Mouse (Mus musculus): Measurements from ENCODE around the gene C2cd3. TPM values are rescaled to one million over a fixed set of nuclear protein-coding genes. Genes with fewer than 3 reads are reported as not detected.

The C2cd3 gene
- total RNA-seq, 2 experiments from 2014 or later, result 21.0 to 51.1 TPM

- no peak for ATAC-seq (ENCODE audit: poor library complexity, severe bottlenecking)
These were observed 29.0 kb downstream of the C2cd3 start for GRCm38 (mm10) chr7:100400899-100401539.

DNA sequence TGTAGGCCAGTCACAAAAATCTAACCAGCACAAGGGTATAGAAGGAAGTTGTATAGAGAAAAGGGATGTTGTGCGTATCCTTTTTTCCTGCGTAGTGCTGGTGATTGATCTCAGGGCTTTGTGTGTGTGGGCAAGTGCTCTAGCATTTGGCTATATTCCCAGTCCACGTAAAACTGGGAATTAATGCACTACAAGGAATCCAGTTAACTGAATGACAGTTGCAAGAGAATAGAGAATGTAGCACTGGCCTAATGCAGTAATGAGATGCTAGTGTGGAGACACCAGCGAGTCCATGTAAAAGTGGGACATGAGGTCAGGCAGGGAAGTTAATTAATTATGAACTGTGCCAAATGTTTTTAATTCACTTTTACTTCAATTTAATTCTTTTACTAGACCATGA lies 30.7 kb downstream of the C2cd3 start:
- ATAC-seq (ENCODE audit: poor library complexity, severe bottlenecking), result no peak

DNA sequence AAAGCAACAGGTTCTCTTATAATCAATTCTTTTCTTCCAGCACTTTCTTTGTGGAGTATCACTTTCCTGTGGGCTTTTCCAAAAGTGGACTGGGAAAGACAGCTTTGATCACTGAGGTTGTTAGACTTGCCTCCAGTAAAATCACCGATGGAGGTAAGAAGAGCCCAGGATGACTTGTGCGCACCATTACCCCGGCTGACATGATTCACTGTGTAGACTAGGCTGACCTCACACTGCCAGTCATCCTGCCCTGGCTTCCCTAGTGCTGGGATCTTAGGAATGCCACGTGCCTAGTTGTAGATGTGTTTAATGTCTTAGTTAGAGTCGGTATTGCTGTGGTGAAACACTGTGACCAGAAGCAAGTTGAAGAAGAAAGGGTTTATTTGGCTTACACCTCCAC lies 35.6 kb downstream of the C2cd3 start:
- ATAC-seq (ENCODE audit: poor library complexity, severe bottlenecking), result no peak

DNA sequence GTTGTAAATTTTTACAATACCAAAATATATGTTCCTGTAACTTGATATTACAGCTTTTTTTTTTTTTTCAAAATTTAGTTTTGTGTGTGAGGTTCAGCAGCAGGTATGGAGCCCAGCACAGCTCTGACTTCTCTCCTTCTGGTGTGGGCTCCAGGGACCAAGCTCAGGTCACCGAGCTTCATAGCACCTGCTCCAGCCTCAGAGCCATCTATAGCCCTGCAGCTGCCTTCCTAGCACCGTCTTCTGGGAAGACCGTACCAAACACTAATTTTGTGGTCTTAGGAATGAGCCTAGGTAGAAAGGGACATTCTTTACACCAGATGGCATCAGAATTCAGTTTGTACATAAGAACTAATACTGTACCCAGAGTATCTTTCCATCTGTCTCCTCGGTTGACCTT lies 36.7 kb downstream of the C2cd3 start:
- no peak for ATAC-seq (ENCODE audit: poor library complexity, severe bottlenecking)

- no peak for ATAC-seq (ENCODE audit: poor library complexity, severe bottlenecking)
These were observed 53.8 kb downstream of the C2cd3 start for GRCm38 (mm10) chr7:100425795-100426194.

DNA sequence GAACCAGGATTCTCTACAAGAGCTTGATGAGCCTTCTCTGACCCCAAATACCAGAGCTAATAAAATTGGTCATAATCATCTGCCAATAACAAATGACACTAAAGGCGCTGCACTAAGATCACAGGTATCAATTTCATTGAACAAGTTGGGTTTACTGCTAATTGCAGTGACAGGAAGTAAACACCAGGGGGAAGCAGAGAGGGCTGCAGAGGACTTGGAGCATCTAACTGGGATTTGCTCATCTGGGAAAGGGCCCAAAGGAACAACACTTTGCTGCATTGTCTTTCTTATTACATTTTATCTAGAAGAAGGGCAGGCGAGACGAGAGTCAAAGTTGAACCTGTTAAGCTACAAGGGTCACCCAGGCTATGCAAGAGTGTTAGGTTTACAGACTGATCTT lies 57.1 kb downstream of the C2cd3 start:
- ATAC-seq (ENCODE audit: poor library complexity, severe bottlenecking), result peak; percentile 65

DNA sequence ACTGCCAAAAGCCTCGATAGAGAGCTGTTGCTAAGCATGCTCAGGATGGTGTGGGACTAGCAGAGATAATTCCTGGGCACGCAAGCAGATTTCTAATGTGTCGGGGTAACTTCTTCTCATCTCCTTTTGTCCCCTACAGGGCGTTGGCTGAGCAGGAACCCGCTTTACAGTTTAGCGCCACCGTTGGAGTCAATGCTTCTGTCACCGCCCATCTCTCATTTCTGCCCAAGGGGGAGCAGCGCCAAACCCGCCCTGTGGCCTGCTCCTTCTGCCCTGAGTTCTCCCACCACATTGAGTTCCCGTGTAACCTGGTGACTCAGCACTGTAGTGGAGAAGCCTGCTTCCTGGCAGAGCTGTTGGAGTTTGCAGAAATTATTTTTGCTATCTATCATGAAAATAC lies 57.9 kb downstream of the C2cd3 start:
- ATAC-seq (ENCODE audit: poor library complexity, severe bottlenecking), result 0 out of 2 replicates have a peak, but pooled peaks have one; percentile 13

DNA sequence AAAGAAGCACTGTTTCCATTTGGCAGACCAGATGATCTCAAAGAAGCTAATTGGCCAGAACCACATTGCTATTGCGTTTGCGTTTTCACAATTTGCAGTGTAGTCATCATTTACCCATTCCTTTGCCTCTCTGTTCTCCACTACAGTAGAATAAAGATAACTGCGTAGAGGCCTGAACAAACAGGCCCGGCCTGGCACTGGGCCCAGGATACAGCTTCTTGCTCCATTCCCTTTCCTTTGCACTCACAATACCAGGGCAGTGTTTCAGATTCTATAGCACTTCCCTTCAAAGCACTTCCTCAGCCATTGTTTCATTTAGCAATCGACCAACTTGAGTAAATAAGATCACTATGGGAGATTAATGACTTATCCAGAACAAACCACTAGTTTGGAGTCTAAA lies 59.1 kb downstream of the C2cd3 start:
- peak; percentile 85 for ATAC-seq (ENCODE audit: poor library complexity, severe bottlenecking)

GRCm38 (mm10) chr7:100433295-100433694 lies 61.3 kb downstream of the C2cd3 start:
- no peak for ATAC-seq (ENCODE audit: poor library complexity, severe bottlenecking)

DNA sequence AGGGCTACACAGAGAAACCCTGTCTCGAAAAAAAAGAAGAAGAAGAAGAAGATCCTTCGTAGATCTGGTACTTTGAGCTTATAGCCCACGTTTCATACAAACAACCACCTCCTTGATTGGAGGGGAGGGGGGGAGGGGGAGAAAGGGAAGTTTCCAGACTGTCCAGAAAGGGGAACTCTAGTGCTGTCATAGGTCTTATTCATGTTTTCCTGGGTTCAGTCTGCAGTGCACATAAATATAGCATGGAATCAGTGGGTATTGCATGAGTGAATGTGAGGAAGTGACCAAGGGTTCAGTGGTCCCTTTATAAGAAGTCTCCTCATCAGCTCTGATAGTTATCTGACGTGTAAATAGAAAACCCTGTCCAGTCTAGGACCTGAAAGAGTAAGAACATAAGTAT lies 71.7 kb downstream of the C2cd3 start:
- peak; percentile 94 for ATAC-seq (ENCODE audit: poor library complexity, severe bottlenecking)

DNA sequence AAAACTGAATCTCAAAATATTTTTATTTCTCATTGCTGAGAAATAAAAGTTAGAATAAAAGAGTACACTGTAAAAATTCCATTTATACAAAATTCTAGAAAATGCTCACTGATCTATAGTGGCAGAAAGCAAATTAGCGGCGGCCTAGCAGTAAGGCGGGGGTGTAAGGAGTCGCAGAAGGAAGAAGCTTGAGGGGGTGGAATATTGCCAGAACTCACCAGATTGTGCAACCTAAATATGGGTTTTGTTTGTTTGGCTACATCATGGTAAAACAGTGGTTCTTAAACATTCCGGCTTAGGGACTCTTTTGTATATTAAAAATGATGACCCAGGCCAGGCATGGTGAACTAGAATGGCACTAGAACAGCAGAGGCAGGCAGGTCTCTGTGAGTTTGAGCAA lies 74.2 kb downstream of the C2cd3 start:
- ATAC-seq (ENCODE audit: poor library complexity, severe bottlenecking), result no peak

GRCm38 (mm10) chr7:100448530-100448929 lies 76.5 kb downstream of the C2cd3 start:
- no peak for ATAC-seq (ENCODE audit: poor library complexity, severe bottlenecking)

DNA sequence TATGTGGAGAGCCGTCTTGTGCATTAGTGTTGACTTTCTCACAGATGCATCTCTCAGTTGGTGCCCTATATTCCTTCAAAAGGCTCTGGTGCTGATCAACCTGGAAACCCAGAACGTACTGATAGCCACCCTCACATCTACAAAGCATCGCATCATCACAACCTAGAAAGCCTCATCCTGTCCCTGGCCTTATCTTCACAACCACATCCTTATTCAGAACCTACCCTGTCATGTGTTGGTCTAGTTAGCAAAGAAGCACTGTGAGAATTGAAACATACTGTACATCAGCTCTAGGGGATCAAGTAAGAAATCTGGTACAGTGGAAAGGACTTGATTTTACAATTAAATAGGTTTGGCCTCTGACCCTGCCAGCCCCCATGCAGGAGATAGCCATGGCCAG lies 77.0 kb downstream of the C2cd3 start:
- ATAC-seq (ENCODE audit: poor library complexity, severe bottlenecking), result peak; percentile 73; the same call in 1 of the 2 replicates

DNA sequence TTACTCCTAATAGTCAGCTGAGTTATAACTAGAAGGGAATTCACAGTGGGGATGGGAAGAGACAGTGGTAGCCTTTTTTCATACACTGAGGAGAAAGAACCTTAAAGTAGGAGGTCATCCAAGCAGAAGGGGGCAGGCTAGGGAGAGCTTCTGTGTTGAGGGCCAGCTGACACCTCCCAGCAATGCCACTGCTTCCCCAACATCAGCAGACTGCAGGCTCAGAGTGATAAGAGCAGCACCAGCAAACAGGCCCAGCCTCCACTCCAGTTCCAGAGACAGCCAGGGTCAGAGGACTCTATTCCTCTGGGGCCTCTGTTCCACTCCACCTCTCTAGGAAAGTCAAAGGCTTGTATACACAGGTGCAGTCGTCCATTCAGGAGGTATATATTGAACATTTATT lies 86.1 kb downstream of the C2cd3 start:
- ATAC-seq (ENCODE audit: poor library complexity, severe bottlenecking), result no peak

- ATAC-seq (ENCODE audit: poor library complexity, severe bottlenecking), result no peak
These were observed 87.8 kb downstream of the C2cd3 start for GRCm38 (mm10) chr7:100459862-100460261.

- peak; percentile 75 for ATAC-seq (ENCODE audit: poor library complexity, severe bottlenecking)
These were observed 89.7 kb downstream of the C2cd3 start for GRCm38 (mm10) chr7:100461621-100462151.

DNA sequence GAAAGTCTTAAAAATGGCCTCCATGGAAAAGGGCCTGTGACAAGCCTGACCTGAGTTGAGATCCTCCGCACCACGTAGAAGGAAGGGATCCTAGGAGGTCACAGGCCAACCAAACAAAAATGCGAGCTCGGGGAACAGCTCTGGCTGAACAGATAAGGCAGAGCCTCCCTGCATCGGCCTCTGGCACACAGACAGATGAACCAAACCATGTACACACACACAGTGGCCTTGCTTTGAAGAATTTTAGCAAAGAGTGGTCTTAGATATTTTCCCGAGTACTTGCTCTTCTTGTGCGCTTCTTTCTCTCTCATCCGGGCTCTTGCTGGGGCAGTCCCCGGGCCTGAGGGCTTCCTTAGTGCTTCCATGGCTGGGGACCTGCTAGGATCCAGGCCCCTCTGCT lies 91.2 kb downstream of the C2cd3 start:
- ATAC-seq (ENCODE audit: poor library complexity, severe bottlenecking), result no peak

- no peak for ATAC-seq (ENCODE audit: poor library complexity, severe bottlenecking)
These were observed 91.7 kb downstream of the C2cd3 start for GRCm38 (mm10) chr7:100463757-100464156.

DNA sequence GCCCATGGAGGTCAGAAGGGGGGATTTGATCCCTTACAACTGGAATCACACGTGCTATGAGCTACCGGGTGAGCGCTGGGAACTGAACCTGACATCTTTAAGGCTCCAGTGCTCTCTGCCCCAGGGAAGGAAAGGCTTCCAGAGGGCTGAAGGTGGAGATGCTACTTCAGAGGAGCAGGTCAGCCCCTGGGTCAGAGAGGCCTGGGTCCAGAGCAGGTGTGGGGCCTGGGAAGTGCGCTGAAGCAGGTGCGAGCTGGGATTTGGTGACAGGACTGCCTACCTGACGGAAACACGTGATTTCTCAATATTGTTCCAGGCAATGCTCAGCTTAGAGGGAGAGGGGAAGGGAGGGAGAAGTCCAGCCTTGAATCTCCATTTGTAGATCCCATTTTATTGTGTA lies 92.2 kb downstream of the C2cd3 start:
- ATAC-seq (ENCODE audit: poor library complexity, severe bottlenecking), result no peak

- ATAC-seq (ENCODE audit: poor library complexity, severe bottlenecking), result no peak
These were observed 93.2 kb downstream of the C2cd3 start for GRCm38 (mm10) chr7:100465248-100465647.

- ATAC-seq (ENCODE audit: poor library complexity, severe bottlenecking), result no peak
These were observed 93.8 kb downstream of the C2cd3 start for GRCm38 (mm10) chr7:100465656-100466309.

GRCm38 (mm10) chr7:100466781-100467510 lies 94.9 kb downstream of the C2cd3 start:
- ATAC-seq (ENCODE audit: poor library complexity, severe bottlenecking), result peak; percentile 64
